Mouse (Mus musculus) G1E (cell line): Measurements from ENCODE around the gene Mapk1. TPM values are rescaled to one million over a fixed set of nuclear protein-coding genes. Genes with fewer than 3 reads are reported as not detected.

Source experiments
- ATAC-seq: 2 replicates; pipeline ENCODE4 v1.8.0; 2016; ENCODE audit warnings: mild to moderate bottlenecking; ENCODE audit not compliant: insufficient number of reproducible peaks, poor library complexity, low FRiP score, severe bottlenecking; ENCODE audit errors: extremely low read depth
- DNase-seq: peaks from one replicate; pipeline ENCODE4 v3.0.0; 2012; ENCODE audit warnings: low spot score
- H3K27me3 ChIP-seq: 2 replicates; pipeline ENCODE4 v1.6.1; 2012; ENCODE audit warnings: mild to moderate bottlenecking, low read length, inconsistent platforms; ENCODE audit not compliant: insufficient read depth
- H3K36me3 ChIP-seq: replicated peaks from 2 replicates; pipeline ENCODE3; 2012; ENCODE audit warnings: mild to moderate bottlenecking, inconsistent platforms
- H3K4me1 ChIP-seq: 2 replicates; pipeline ENCODE4 v1.6.1; 2012; ENCODE audit warnings: low read depth, low read length, inconsistent platforms, mixed read lengths; ENCODE audit not compliant: insufficient read depth
- H3K4me3 ChIP-seq: 2 replicates; pipeline ENCODE4 v1.5.1; 2012; ENCODE audit warnings: low read depth, mild to moderate bottlenecking, inconsistent platforms, low read length, moderate library complexity, mixed read lengths
- H3K9me3 ChIP-seq: replicated peaks from 2 replicates; pipeline ENCODE4 v1.6.1; 2012; ENCODE audit warnings: inconsistent platforms
- CTCF ChIP-seq: IDR thresholded peaks from 2 replicates; pipeline ENCODE4 v1.5.1; 2012; ENCODE audit warnings: low read depth, low read length, inconsistent platforms, mixed read lengths
- GATA1 ChIP-seq: IDR thresholded peaks from 2 replicates; pipeline ENCODE4 v1.6.1; 2012; ENCODE audit warnings: borderline replicate concordance, low read length, inconsistent platforms, mixed read lengths
- GATA2 ChIP-seq: IDR thresholded peaks from 2 replicates; pipeline ENCODE4 v1.6.1; 2012; ENCODE audit warnings: low read depth, low read length, inconsistent platforms, borderline replicate concordance
- POLR2AphosphoS5 ChIP-seq: IDR thresholded peaks from 2 replicates; pipeline ENCODE4 v1.6.1; 2012; ENCODE audit warnings: low read depth, low read length, inconsistent platforms; ENCODE audit not compliant: insufficient replicate concordance
- TAL1 ChIP-seq: conservative IDR thresholded peaks from 2 replicates; pipeline ENCODE4 v1.6.1; 2012; ENCODE audit warnings: low read depth, low read length, inconsistent platforms, mixed read lengths
- polyA plus RNA-seq: library from polyadenylated mRNA; stranded (reverse); fragments of >175 nt; gene quantifications from 2 replicates; pipeline ENCODE4 v1.2.3, GENCODE M21; 2012
- total RNA-seq, 2 experiments: library from RNA; stranded (forward) in 1 of 2; stranded (reverse) in 1 of 2; fragments of 200-1000 nt in 1 of 2; fragments of >200 nt in 1 of 2; fragmentation: Nextera tagmentation in 1 of 2; gene quantifications; 2 replicates each; pipeline ENCODE4 v1.2.3; 2014 to 2017

The Mapk1 gene
- total and polyA plus RNA-seq, 3 experiments = 54.2 to 248 (median 173) TPM

DNA sequence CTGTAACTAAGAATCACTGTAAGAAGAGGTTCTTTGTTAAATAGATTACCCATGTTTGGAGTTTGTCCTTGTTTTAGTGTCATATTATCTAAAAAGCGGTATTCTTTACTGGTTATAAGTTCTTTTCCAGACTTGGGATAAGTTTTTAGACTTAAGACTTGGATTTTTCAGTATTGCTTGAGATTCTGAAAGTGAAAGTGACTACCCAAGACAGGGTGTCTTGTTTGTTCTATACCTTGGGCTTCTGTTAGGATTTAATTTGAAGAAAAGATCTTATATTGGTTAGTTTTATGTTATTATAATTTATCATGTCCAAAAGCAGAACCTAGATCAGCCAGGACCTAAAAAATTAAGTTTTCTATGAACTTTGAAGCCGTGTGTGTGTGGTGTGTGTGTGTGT is 50.6 kb downstream of the Mapk1 start:
- peaks cover 89% of the 10 kb centered on the region for H3K36me3 ChIP-seq
- ATAC-seq (no peak), DNase-seq (no peak)
- no peaks in the 10 kb centered on the region for H3K4me1 ChIP-seq
- H3K27me3 ChIP-seq = no peaks in the 10 kb centered on the region
- H3K9me3 ChIP-seq = no peaks in the 10 kb centered on the region
- H3K4me3 ChIP-seq = no peak overlapping the region
- TF ChIP-seq GATA2 (no peak), CTCF (no peak), POLR2AphosphoS5 (no peak), GATA1 (no peak), TAL1 (no peak)

DNA sequence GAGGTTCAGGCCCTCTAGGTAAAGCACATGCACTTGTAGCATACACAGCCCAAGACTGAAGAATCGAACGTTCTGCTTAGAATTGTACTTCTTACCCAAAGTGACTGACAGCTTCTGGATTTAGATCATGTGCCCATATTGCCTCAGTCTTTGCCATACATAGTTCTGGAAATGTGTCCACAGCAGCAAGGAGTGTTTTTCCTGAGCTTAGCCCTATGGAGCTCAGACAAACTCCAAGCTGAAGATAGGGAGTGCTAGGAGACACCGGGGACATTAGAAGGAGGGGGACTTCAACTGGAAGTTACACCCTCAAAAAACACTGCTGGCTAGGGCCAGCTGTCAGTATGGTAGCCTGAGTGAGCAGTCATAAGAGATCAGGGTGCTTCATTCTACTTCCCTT is 57.5 kb downstream of the Mapk1 start:
- TF ChIP-seq GATA1 = no peak
- TF ChIP-seq GATA2 = no peak
- no peak for TF ChIP-seq TAL1
- no peak for TF ChIP-seq CTCF
- no peak for TF ChIP-seq POLR2AphosphoS5
- ATAC-seq (no peak), DNase-seq (no peak)
- no peaks in the 10 kb centered on the region for H3K9me3 ChIP-seq
- no peak overlapping the region for H3K4me3 ChIP-seq
- peaks cover 99% of the 10 kb centered on the region for H3K36me3 ChIP-seq
- no peaks in the 10 kb centered on the region for H3K27me3 ChIP-seq
- no peaks in the 10 kb centered on the region for H3K4me1 ChIP-seq

DNA sequence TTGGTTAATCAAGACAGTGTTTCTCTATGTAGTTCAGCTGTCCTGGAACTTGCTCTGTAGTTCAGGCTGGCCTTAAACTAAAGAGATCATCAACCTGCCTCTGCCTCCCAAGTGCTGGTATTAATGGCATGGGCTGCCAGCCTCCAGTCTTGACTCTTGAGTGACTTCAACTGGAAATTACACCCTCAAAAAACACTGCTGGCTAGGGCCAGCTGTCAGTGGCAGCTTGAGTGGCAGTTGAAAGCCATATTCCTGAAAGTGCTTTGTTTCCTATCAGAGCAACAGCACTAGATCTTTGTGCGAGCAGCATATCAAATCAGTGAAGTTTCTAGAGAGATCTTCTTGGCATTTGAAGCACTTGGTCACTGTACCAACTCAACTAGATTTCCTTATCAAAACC is 58.2 kb downstream of the Mapk1 start:
- no peak for DNase-seq
- Histone ChIP-seq H3K9me3 (no peaks in the 10 kb centered on the region), H3K27me3 (no peaks in the 10 kb centered on the region), H3K4me3 (no peak overlapping the region), H3K4me1 (no peaks in the 10 kb centered on the region), H3K36me3 (peaks cover 99% of the 10 kb centered on the region)
- ATAC-seq = no peak
- TF ChIP-seq CTCF (no peak), TAL1 (no peak), GATA1 (no peak), POLR2AphosphoS5 (no peak), GATA2 (no peak)

DNA sequence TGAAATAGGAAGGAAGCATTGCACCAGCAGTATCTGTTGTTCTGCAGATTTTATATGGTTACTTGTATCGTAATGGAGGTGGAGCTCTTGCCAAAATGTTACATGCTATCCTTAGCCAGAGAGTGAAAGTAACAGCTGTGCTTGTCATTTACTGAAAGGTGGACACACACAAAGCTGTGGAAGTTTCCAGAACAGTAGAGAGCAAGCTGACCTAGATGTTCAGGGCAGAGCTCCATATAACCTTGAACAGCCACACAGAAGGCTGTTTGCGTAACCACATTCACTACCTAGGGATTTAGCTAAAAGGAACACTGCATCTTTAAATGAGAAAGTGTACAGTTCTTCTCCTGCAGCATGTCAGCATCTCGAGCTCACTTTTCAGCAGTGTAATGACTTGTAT is 61.1 kb downstream of the Mapk1 start:
- ATAC-seq = no peak

DNA sequence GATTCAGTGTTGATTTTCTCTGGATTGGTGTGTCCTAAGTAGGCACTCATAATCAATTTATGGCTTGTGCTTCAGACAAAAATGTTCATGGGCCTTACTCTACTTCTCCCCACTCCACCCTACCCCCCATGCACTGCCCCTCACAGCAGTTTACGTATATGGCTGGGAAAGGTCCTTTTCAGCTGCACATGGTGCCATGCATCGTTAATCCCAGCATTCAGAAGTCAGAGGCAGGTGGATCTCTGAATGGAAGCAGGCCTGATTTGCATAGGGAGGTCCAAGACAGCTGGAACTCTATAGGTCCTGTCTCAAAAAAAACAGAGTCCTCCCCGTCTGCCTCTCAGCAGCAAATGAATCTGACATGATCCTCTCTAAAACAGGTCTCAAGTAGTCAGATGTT is 62.1 kb downstream of the Mapk1 start:
- Histone ChIP-seq H3K4me3 (no peak overlapping the region), H3K36me3 (peaks cover 95% of the 10 kb centered on the region), H3K9me3 (no peaks in the 10 kb centered on the region), H3K27me3 (no peaks in the 10 kb centered on the region), H3K4me1 (no peaks in the 10 kb centered on the region)
- no peak for TF ChIP-seq CTCF
- no peak for TF ChIP-seq POLR2AphosphoS5
- TF ChIP-seq TAL1 = no peak
- TF ChIP-seq GATA1 = no peak
- no peak for TF ChIP-seq GATA2
- DNase-seq (no peak), ATAC-seq (no peak)

More for the DNA sequence above, 61.1 kb downstream of the Mapk1 start:
- H3K4me3 ChIP-seq = no peak overlapping the region
- DNase-seq = no peak
- H3K4me1 ChIP-seq = no peaks in the 10 kb centered on the region
- H3K27me3 ChIP-seq = no peaks in the 10 kb centered on the region
- TF ChIP-seq GATA2 (no peak), CTCF (no peak), GATA1 (no peak), POLR2AphosphoS5 (no peak), TAL1 (no peak)
- no peaks in the 10 kb centered on the region for H3K9me3 ChIP-seq
- H3K36me3 ChIP-seq = peaks cover 95% of the 10 kb centered on the region

DNA sequence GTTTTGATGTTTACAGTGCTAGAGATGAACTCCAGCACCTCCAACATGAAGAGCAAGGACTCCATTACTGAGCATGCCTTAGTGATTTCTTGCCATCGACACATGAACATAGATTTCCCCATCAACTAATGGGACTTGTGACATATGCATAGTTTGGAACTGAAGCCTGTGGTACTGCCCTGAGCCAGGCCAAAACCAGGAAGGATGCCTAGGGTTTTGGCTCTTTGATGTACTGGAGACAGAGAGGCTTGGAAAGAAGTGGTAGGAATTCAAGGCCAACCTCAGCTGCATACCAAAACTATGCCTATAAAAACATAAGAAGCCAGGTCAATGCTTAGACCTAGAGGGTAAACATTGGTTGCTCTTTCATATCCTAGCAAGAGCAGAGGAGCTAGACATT is 66.7 kb downstream of the Mapk1 start:
- no peak for DNase-seq
- Histone ChIP-seq H3K9me3 (no peaks in the 10 kb centered on the region), H3K36me3 (peaks cover 83% of the 10 kb centered on the region), H3K27me3 (no peaks in the 10 kb centered on the region), H3K4me1 (no peaks in the 10 kb centered on the region), H3K4me3 (no peak overlapping the region)
- TF ChIP-seq GATA2 = no peak
- no peak for TF ChIP-seq GATA1
- TF ChIP-seq TAL1 = no peak
- TF ChIP-seq POLR2AphosphoS5 = no peak
- no peak for TF ChIP-seq CTCF
- ATAC-seq = no peak

DNA sequence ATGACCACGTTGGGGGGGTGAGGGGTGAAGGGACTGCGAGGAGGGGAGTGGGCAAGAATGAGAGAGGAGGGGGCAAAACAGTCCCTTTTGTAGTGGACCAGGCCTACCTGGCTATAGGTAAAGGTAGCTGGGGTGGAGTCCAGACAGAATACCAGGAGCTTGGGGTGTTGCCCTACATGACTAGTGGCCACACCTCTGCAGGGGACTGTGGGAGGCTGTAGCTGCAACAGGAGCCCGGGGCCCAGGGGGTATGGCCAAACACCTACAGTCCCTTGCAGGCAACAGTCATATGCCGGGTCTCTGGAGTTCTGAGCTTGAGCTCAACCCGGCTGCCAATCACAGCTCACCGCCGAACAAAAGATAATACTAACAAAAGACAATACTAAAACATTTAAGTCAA is 68.9 kb downstream of the Mapk1 start:
- ATAC-seq (no peak), DNase-seq (no peak)
- Histone ChIP-seq H3K9me3 (no peaks in the 10 kb centered on the region), H3K27me3 (no peaks in the 10 kb centered on the region), H3K4me3 (no peak overlapping the region), H3K36me3 (peaks cover 66% of the 10 kb centered on the region), H3K4me1 (no peaks in the 10 kb centered on the region)
- no peak for TF ChIP-seq GATA1
- no peak for TF ChIP-seq CTCF
